Mouse (Mus musculus) CD8-positive naive resting alpha-beta T cell, adult 2 months (primary cell): ENCODE results near the gene Tspan4.

ENCODE experiments used
- DNase-seq, 2 experiments: peaks; one replicate each; pipeline ENCODE4 v3.0.0; 2022; ENCODE audit warnings: low read depth in 2 of 2, low spot score in 2 of 2

Gene Tspan4

GRCm38 (mm10) chr7:141476226-141476980 is 1.4 kb downstream of the Tspan4 start:
- no peak for DNase-seq

GRCm38 (mm10) chr7:141476981-141477370 is 1.9 kb downstream of the Tspan4 start:
- DNase-seq = no peak

DNA sequence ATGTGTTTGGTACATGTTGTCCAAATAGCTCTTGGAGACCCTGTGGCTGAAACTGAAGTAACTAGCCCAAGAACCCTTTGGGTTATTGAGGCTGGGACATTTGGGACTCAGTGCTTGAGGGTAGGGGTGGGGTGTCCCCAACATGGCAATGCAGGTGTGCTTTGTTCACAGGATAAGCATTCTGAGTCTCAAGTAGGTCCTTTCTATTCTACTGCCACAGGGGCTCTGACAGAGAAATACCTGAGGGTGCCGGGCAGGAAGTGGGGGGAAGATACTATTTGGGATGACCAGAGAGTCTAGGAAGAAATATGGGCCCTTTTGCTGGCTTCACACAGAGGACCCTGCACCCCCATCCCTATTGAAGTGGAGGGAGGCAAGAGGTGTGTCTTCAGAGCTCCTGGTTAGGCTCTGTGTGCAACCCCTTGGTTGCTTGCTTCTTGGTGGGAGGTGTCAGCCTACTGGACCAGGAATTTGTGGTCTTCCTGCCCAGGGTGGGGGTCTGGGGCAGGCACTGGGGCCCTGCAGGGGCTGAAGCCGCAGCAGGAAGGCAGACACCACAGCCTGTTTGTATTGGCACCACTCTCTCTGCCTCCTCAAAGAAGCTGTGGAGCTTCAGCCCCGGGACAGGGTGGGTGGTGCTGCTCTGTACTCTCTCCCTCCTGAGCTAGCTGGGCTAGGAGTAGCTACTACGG is 2.7 kb downstream of the Tspan4 start:
- DNase-seq = no peak

GRCm38 (mm10) chr7:141478270-141478748 is 3.3 kb downstream of the Tspan4 start:
- DNase-seq = no peak

DNA sequence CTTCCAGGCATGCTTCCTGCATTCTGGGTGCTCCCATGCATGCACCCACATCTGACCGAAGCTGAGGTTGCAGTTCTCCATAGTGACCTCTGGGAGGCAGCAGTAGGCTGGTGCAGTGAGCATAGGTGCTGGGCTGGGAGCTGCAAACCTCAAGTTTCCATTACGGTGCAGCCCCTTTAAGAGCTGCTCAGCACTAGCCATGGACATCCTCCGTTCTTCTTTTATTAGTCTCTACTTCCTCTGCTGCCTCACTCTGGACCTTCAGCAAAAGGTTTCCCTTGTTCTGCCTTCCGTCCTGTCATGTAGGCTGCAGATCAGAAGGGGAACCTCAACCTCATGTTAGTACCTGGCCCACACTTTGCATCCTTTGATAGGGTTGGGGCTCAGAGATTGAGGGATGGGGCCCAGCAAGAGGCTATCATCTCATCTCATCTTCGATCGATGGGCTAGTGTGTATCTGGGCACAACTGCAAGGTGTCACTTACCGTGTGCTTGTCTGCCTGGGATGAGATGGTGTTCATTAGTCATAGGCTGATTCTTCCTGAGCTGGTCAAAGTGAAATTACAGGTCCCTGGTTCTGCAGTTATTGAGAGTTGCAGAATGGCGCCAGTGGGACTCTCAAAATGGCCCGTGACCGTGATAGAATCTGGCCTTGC is 5.9 kb downstream of the Tspan4 start:
- peak; percentile 63 to 71 for DNase-seq

DNA sequence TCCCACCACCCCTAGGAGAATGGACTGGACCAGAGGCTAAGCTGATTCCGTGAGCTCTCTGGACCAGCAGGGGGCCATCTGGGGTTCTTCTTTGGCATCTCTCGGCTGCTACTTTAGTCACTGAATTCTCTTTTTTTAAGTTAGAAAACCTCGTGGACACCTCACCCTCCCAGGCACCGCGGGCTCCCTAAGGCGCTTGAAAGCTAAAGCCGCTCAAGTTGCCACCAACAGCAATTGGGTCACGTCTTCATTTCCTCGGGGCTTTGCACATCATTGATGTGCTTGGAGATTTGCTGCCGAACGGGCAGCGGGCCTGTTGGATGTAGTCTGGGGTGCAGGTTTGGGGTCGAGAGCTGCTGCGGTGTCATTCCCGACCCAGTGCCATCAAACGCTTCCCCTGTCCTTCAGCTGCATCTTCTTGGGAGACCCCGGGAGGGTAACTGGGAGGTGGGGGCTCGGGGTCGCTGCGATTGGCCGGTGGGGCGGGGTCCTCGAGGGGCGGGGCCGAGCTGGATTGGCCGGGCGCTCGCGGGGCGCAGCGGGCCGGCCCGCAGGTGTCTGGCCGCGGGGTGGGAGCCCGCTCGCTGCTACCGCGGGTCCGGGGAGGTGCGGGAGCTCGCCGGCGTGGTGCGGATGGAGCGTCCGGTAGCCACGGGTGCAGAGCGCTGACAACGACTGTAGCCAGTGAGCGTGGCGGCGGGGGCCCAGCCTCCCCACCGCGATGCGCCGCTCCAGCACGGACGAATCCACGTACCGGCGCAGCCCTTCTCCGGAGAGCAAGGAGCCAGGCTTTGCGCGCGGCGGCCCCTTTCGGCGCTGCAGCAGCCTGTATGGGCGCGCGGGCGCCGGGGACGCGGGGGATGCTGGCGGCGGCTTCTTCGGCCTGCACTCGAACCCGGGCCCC is 6.7 kb downstream of the Tspan4 start:
- no peak for DNase-seq

DNA sequence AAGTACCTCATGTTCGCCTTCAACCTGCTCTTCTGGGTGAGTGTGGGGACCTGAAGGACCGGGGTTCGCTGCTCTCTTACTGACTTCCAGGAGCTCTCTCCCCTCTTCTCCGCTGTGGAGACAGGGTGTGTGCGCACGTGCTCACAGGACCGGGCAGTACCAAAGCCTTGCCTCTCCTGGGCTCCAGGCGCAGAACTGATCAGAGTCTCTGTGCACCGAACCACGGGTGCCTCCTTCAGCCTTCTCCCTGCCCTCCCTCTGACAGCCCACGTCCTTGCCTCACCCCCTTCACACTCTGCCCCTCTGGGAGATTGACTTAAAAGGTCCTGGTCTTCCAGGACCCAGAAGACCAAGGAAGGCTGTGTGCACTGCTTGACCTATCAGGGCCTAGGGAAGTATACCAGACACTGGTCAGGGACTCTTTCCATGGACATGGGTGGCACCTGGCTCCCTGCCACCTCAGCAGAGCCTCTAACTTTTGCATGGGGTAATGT is 7.5 kb downstream of the Tspan4 start:
- no peak for DNase-seq

GRCm38 (mm10) chr7:141483114-141483653 is 8.1 kb downstream of the Tspan4 start:
- no peak for DNase-seq

DNA sequence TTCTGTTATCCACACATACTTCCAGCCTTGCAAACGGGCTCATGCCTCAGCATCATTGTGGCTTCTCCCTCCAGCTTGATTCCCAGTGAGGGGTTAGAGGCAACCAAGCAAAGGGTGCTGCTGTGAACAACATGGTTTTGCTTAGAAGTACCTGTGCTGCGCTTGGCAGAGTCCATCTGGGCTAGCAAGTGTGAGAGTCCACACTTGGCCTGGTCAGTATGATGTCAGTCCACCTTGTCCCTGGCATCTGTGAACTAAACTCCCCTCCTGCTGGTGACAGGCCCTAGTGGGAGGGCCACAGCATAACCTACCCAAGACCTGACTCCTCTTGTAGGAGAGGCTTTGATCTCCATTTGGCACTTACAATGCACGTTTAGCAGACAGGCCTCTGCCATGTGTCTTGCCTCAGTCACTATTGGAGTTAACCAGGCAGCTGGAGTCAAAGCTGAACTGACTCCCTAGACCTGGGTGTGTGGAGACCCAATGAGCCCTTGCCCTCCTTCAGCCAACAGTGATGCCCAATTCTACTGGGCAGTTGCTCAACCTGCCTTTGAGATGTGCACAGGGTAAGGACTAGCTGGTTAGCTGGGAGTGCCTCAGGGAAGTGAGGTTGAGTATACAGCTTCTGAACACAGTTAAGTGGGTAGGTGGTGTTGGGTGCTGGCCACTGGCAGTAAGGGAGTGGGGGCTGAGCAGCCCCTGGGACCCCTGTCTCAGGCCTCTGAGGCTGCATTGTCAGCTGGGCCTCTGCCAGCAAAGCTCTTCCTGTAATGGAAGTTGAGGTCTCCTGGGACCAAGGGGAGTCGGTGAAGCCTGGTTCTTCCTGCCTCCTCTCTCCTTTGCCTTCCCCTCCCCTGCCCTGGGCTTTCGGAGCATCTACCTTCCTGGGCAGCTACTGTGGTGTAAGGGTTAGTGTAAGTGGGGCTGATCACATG is 9.4 kb downstream of the Tspan4 start:
- no peak for DNase-seq

DNA sequence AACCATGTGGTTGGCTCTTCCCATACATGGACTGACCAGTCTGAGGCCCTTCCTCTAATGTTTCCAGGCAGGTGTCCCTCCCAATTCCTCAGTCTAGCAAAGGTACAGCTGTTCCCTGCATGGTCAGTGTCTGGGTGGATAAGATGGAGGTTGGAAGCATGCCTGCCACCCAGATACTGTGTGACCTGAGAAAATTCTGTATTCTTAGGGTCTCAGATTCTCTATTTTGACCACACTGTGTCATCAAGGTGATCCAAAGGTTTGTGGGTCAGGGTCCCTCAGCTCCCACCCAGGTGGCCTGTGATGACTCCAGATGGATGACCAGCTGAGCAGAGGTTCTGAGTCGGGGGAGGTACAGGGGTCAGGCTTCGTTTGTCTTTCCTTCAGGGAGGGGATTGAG is 10.1 kb downstream of the Tspan4 start:
- no peak for DNase-seq

DNA sequence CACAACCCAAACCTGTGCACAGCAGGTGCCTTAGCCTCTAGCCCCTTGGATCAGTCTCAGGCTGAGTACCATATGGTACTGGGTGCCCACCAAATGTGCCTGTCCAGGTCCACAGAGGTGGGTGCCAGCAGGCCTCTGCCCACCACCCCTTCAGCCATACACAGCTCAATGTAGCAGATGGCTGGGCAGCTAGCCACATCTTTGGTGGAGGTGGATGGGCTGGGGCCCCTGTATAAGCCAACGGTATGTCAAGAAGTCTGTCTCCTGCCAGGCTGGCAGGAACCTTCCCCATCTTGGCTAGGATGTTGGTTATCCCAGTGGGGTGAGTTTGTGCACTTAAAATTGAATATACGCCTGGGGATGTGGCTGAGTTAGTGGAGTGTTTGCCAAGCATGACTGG is 10.6 kb downstream of the Tspan4 start:
- no peak for DNase-seq

DNA sequence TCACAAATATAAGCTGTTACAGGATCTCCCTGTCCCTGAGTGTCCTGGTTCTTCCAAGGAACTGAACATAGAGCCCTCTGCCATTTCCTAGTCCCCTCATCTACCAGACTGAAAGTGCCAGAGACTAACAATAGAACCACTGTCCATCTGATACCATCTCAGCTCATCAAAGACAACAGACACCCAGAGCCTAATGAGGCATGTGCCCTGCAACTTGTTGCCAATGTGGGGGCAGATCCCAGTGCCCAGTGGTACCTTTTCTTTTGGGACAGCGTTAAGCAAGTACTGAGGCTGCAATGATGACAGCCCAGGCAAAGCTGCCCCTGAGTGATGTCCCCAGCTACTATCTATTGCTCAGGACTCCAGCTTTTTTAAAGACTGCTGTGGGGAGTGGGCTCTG is 11.2 kb downstream of the Tspan4 start:
- DNase-seq = no peak

DNA sequence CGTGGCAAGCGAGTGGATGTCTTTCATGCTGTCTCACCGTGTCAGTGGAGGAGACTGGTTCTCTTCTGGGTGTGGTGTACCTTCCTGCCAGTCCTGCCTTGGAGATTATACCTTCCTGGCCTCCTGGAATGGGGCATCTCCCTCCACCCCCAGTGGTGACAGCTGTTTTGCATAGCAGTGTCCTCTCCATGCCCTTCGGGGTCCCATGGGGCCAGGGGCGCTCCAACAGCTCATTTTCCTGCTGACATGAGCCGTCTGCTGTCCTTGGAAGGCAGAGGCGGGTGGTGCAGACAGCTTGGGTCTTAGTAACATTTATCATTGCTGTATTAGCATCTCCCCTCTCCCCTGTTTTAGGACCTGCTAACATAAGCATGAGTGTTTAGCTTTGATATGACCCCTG is 12.1 kb downstream of the Tspan4 start:
- no peak for DNase-seq

DNA sequence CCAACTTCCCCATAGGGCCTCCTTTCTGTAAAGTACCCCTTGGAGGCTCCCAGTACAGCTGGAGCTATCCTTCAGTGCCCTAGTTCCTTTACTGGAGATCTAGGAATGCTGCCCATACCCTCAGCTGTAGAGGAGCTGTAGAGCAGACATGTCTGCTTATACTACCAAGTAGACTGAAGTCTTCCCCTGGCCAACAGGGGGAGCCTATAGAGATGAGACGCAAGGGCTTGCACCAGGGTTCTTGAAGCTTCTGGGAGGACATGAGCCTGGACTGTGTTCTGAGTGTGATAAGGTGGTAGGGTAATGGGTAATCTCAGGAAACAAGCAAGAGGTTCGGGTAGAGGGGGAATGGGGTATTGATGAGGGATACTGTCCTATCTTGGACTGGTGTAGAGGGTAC is 16.1 kb downstream of the Tspan4 start:
- no peak for DNase-seq

DNA sequence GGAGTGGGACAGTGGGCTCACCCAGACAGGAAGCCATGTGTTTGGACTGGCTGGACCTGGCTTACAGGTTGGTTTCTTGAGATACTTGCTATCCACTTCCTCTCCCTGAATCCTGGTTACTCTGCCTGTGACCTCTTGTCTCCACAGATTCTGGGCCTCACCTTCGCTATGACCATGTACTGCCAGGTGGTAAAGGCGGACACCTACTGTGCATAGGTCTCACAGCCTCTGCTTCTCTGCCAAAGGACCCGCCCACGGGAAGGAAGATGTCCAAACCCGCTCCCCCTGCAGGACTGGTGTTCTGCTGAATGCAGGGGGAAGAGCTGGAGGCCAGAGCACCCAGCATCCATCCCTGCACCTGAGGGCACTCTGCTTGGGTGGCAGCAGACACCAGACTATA is 17.7 kb downstream of the Tspan4 start:
- no peak for DNase-seq

DNA sequence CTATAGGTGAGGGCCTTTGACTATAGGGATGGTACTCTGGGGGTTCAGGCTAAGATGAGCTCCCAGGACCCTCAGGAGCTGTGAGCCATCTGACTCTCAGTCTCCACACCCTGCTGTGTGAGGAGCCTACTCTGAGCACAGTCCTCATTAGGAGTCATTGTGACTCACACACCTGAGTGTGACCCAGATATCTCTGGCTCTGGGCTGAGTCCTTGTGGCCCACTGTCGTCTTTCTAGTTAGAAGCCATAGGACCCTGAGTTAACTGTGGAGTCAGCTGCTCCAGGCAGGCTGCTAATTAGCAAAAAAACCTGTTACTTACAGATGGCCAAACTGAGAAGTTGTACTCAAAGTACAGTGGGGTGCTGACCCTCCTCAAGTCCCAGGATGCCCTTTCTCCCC is 18.7 kb downstream of the Tspan4 start:
- DNase-seq = no peak

DNA sequence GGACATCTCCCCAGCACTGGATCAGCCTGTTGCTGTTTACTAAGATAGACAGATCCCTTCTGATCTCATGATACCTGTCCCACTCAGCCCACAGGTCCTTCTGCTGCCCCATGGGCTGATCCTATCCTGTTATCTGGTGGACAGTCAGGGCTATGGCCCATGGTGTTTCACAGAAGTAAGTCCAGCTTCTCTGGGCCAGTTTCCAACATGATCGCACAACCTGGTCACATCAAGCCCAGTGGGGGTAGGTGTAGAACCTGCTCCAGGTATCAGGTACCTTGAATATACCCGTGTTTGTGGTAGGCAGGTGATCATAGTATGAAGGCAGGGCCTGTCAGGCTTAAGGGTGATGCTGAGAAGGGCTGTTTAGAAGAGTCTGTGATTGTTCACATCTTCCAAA is 20.3 kb downstream of the Tspan4 start:
- no peak for DNase-seq

GRCm38 (mm10) chr7:141495940-141496339 is 20.9 kb downstream of the Tspan4 start:
- DNase-seq = no peak

DNA sequence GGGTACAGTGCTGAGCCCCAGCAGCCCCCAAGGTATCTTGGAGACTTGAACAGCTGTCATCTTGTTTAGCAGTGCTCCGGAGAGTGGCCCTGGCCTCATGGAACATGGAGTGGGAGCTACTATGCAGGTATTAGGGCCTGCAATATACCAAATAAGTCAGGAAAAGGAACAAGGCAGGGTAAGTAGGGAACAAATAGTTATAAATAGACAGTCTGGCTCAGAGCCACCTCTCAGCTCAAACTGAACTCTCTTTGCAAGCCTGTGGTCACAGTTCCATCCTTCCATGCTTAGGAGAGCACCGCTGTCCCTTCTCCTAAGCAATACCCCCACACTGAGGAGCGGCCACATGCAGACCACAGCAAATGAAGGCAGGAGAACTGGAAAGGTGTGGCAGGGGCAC is 22.6 kb downstream of the Tspan4 start:
- no peak for DNase-seq
